Mouse (Mus musculus) CH12.LX (cell line): Measurements from ENCODE around the gene Antxrl. TPM values are rescaled to one million over a fixed set of nuclear protein-coding genes. Genes with fewer than 3 reads are reported as not detected.

Experiments
- DNase-seq: peaks from one replicate; pipeline ENCODE4 v3.0.0-alpha.2; 2013; ENCODE audit errors: extremely low read depth
- H3K27ac ChIP-seq: 2 replicates; pipeline ENCODE4 v1.5.1; 2012; ENCODE audit warnings: low read depth, mild to moderate bottlenecking, control low read depth, moderate library complexity; ENCODE audit not compliant: insufficient read depth
- H3K27me3 ChIP-seq: replicated peaks from 2 replicates; pipeline ENCODE3; 2012; ENCODE audit warnings: inconsistent platforms
- H3K36me3 ChIP-seq, 2 experiments: replicated peaks in 1 of 2; 2 replicates each; pipeline versions ENCODE3 to v1.6.1; 2012; ENCODE audit warnings: inconsistent platforms in 1 of 2, low read length in 1 of 2, mild to moderate bottlenecking in 1 of 2, mixed read lengths in 1 of 2, moderate library complexity in 1 of 2; ENCODE audit not compliant: control insufficient read depth in 1 of 2, insufficient read depth in 1 of 2
- H3K4me1 ChIP-seq, 2 experiments: 2 replicates each; pipeline ENCODE4 v1.6.1; 2012; ENCODE audit warnings: inconsistent platforms in 1 of 2, moderate library complexity in 1 of 2; ENCODE audit not compliant: insufficient read depth in 2 of 2, control insufficient read depth in 1 of 2
- H3K4me2 ChIP-seq: 2 replicates; pipeline ENCODE4 v1.6.1; 2012; ENCODE audit warnings: low read depth, mild to moderate bottlenecking, control low read depth; ENCODE audit not compliant: poor library complexity, insufficient read depth, severe bottlenecking
- H3K4me3 ChIP-seq, 3 experiments: fragments of 150-350 bp in 1 of 3; sonication (generic) in 1 of 3; replicated peaks in 1 of 3; 2 replicates each; pipeline versions ENCODE3 to v1.5.1; 2011 to 2012; ENCODE audit warnings: low read depth in 2 of 3, low read length in 2 of 3, mild to moderate bottlenecking in 2 of 3, moderate library complexity in 2 of 3, control low read depth in 1 of 3, improper control_type of control experiment in 1 of 3, inconsistent platforms in 1 of 3, mixed read lengths in 1 of 3; ENCODE audit not compliant: poor library complexity in 1 of 3
- H3K79me2 ChIP-seq: replicated peaks from 2 replicates; pipeline ENCODE4 v1.6.1; 2012; ENCODE audit warnings: mild to moderate bottlenecking, moderate library complexity; ENCODE audit not compliant: control insufficient read depth, poor library complexity, insufficient read depth, severe bottlenecking; ENCODE audit errors: extremely low read depth
- H3K9ac ChIP-seq: 2 replicates; pipeline ENCODE4 v1.6.1; 2012; ENCODE audit warnings: low read depth, mild to moderate bottlenecking, control low read depth, moderate library complexity; ENCODE audit not compliant: insufficient read depth
- H3K9me3 ChIP-seq: replicated peaks from 2 replicates; pipeline ENCODE3; 2012; ENCODE audit warnings: low read length, inconsistent platforms, mixed read lengths
- BHLHE40 ChIP-seq: IDR thresholded peaks from 2 replicates; pipeline ENCODE4 v1.6.1; 2011; ENCODE audit warnings: mild to moderate bottlenecking, low read depth, low read length, improper control_type of control experiment
- CHD1 ChIP-seq: IDR thresholded peaks from 2 replicates; pipeline ENCODE4 v1.6.1; 2012; ENCODE audit warnings: low read depth, low read length, improper control_type of control experiment, inconsistent platforms
- CTCF ChIP-seq, 2 experiments: IDR thresholded peaks in 1 of 2; conservative IDR thresholded peaks in 1 of 2; 2 replicates each; pipeline ENCODE4 v1.5.1; 2011 to 2012; ENCODE audit warnings: low read depth in 2 of 2, low read length in 2 of 2, improper control_type of control experiment in 1 of 2, inconsistent platforms in 1 of 2, mild to moderate bottlenecking in 1 of 2, moderate library complexity in 1 of 2
- E2F4 ChIP-seq: IDR thresholded peaks from 2 replicates; pipeline ENCODE4 v1.6.1; 2011; ENCODE audit warnings: low read depth, low read length, improper control_type of control experiment; ENCODE audit not compliant: insufficient replicate concordance
- GABPA ChIP-seq: IDR thresholded peaks from 2 replicates; pipeline ENCODE4 v1.6.1; 2012; ENCODE audit warnings: low read depth, low read length, improper control_type of control experiment, inconsistent platforms; ENCODE audit not compliant: insufficient replicate concordance
- JUN ChIP-seq: IDR thresholded peaks from 2 replicates; pipeline ENCODE4 v1.6.1; 2011; ENCODE audit warnings: low read depth, mild to moderate bottlenecking, low read length, improper control_type of control experiment, moderate library complexity; ENCODE audit not compliant: insufficient read depth
- MAFK ChIP-seq: IDR thresholded peaks from 2 replicates; pipeline ENCODE4 v1.6.1; 2011; ENCODE audit warnings: low read length, improper control_type of control experiment; ENCODE audit not compliant: insufficient replicate concordance
- MAX ChIP-seq: IDR thresholded peaks from 2 replicates; pipeline ENCODE4 v1.6.1; 2011; ENCODE audit warnings: low read length, improper control_type of control experiment
- MAZ ChIP-seq: IDR thresholded peaks from 2 replicates; pipeline ENCODE4 v1.6.1; 2012; ENCODE audit warnings: low read depth, mild to moderate bottlenecking, inconsistent platforms, low read length, improper control_type of control experiment, moderate library complexity
- MYC ChIP-seq: IDR thresholded peaks from 2 replicates; pipeline ENCODE4 v1.6.1; 2011; ENCODE audit warnings: low read depth, mild to moderate bottlenecking, improper control_type of control experiment, low read length
- NELFE ChIP-seq: IDR thresholded peaks from 2 replicates; pipeline ENCODE4 v1.6.1; 2011; ENCODE audit warnings: low read depth, low read length, improper control_type of control experiment
- POLR2AphosphoS2 ChIP-seq: IDR thresholded peaks from 2 replicates; pipeline ENCODE4 v1.6.1; 2011; ENCODE audit warnings: low read depth, low read length, improper control_type of control experiment
- RAD21 ChIP-seq: IDR thresholded peaks from 2 replicates; pipeline ENCODE4 v1.6.1; 2011; ENCODE audit warnings: low read depth, mild to moderate bottlenecking, low read length, improper control_type of control experiment, moderate library complexity
- RCOR1 ChIP-seq: conservative IDR thresholded peaks from 2 replicates; pipeline ENCODE4 v1.6.1; 2012; ENCODE audit warnings: low read depth, mild to moderate bottlenecking, inconsistent platforms, low read length, improper control_type of control experiment
- SIN3A ChIP-seq: IDR thresholded peaks from 2 replicates; pipeline ENCODE4 v1.6.1; 2012; ENCODE audit warnings: low read length, improper control_type of control experiment, inconsistent platforms
- SMC3 ChIP-seq: IDR thresholded peaks from 2 replicates; pipeline ENCODE4 v1.6.1; 2011; ENCODE audit warnings: low read depth, low read length, improper control_type of control experiment
- TBP ChIP-seq: conservative IDR thresholded peaks from 2 replicates; pipeline ENCODE4 v1.6.1; 2011; ENCODE audit warnings: low read depth, low read length, improper control_type of control experiment
- UBTF ChIP-seq: IDR thresholded peaks from 2 replicates; pipeline ENCODE4 v1.6.1; 2012; ENCODE audit warnings: low read depth, mild to moderate bottlenecking, inconsistent platforms, low read length, improper control_type of control experiment, moderate library complexity
- USF1 ChIP-seq: IDR thresholded peaks from 2 replicates; pipeline ENCODE4 v1.6.1; 2014; ENCODE audit warnings: low read depth, mild to moderate bottlenecking, inconsistent platforms, low read length, improper control_type of control experiment
- ZKSCAN1 ChIP-seq: IDR thresholded peaks from 2 replicates; pipeline ENCODE4 v1.6.1; 2012; ENCODE audit warnings: low read depth, inconsistent platforms, low read length, improper control_type of control experiment, borderline replicate concordance
- ZMIZ1 ChIP-seq: IDR thresholded peaks from 2 replicates; pipeline ENCODE4 v1.6.1; 2012; ENCODE audit warnings: low read depth, mild to moderate bottlenecking, inconsistent platforms, low read length, improper control_type of control experiment
- ZNF384 ChIP-seq: IDR thresholded peaks from 2 replicates; pipeline ENCODE4 v1.6.1; 2012; ENCODE audit warnings: low read depth, low read length, improper control_type of control experiment, inconsistent platforms
- dilution Hi-C: fragments of 300-500 bp; cut with MboI; formaldehyde crosslinking; loops from 2 replicates; pipeline ENCODE4 v1.14.3; 2020; ENCODE audit warnings: low sequenced_read_pairs; ENCODE audit not compliant: extremely low pct_unique_long_range_greater_than_20kb, extremely low pct_ligation_motif_present
- in situ Hi-C: fragments of 300-500 bp; cut with MboI; formaldehyde crosslinking; loops from 3 replicates; pipeline ENCODE4 v1.14.3; 2019; ENCODE audit warnings: low sequenced_read_pairs, low pct_ligation_motif_present, low pct_unique_long_range_greater_than_20kb, mixed read lengths
- polyA plus RNA-seq: library from polyadenylated mRNA; unstranded; fragments of >175 nt; gene quantifications from 2 replicates; pipeline ENCODE4 v1.2.1, GENCODE M21; 2012; ENCODE audit warnings: low read depth; ENCODE audit not compliant: insufficient read length
- total RNA-seq, 2 experiments: library from RNA; depleted of rRNA; stranded (reverse); fragments of 300-350 nt in 1 of 2; fragments of >200 nt in 1 of 2; gene quantifications; 2 replicates each; pipeline ENCODE4 v1.2.3; 2012 to 2014

The Antxrl gene
- total RNA-seq (2012; rRNA removed) (not detected in 2 replicates), total RNA-seq (2014; rRNA removed) (not detected in 2 replicates), polyA plus RNA-seq (not detected in 2 replicates)

GRCm38 (mm10) chr14:34052516-34052915 lies at the start of gene Antxrl:
Gene Antxrl, plus strand, starts transcription at chr14:34052707.
- H3K4me1 ChIP-seq: peaks cover 0 to 6% of the 10 kb centered on the region in 2 experiments; a peak in 2 of 4 replicates
- no peak within 1 kb of the TSS for H3K4me2 ChIP-seq
- in situ Hi-C loops (no loop called here), dilution Hi-C loops (no loop called here)
- no peak within 1 kb of the TSS for H3K4me3 ChIP-seq
- no peaks in the 10 kb centered on the region for H3K36me3 ChIP-seq
- TF ChIP-seq RAD21 (no peak), JUN (no peak), UBTF (no peak), ZKSCAN1 (no peak), E2F4 (no peak), POLR2AphosphoS2 (no peak), USF1 (no peak)
- no peak within 1 kb of the TSS for H3K9ac ChIP-seq
- no peak within 1 kb of the TSS for H3K27ac ChIP-seq
- no peaks in the 10 kb centered on the region for H3K9me3 ChIP-seq
- no peaks in the 10 kb centered on the region for H3K27me3 ChIP-seq
- DNase-seq: no peak
- H3K79me2 ChIP-seq: no peaks in the 10 kb centered on the region

- Histone ChIP-seq H3K9me3 (no peaks in the 10 kb centered on the region), H3K9ac (no peak within 1 kb of the TSS), H3K36me3 (no peaks in the 10 kb centered on the region), H3K4me2 (no peak within 1 kb of the TSS), H3K27ac (no peak within 1 kb of the TSS), H3K27me3 (no peaks in the 10 kb centered on the region), H3K4me3 (no peak within 1 kb of the TSS), H3K4me1 (peaks cover 0 to 5% of the 10 kb centered on the region in 2 experiments; a peak in 1 of 4 replicates), H3K79me2 (no peaks in the 10 kb centered on the region)
- TF ChIP-seq GABPA: no peak
- no peak for TF ChIP-seq ZMIZ1
- dilution Hi-C loops (no loop called here), in situ Hi-C loops (no loop called here)
- DNase-seq: no peak
Measured at GRCm38 (mm10) chr14:34015063-34015462, 37.4 kb upstream of the Antxrl start, which contains the start of gene Gm30083. Gene Gm30083, minus strand, starts transcription at chr14:34015182.

- in situ Hi-C loops: no loop called here
- DNase-seq: no peak
- Histone ChIP-seq H3K27me3 (no peaks in the 10 kb centered on the region), H3K36me3 (no peaks in the 10 kb centered on the region), H3K27ac (no peak within 1 kb of the TSS), H3K4me1 (peaks cover 0 to 5% of the 10 kb centered on the region in 2 experiments; a peak in 1 of 4 replicates), H3K9ac (no peak within 1 kb of the TSS), H3K79me2 (no peaks in the 10 kb centered on the region), H3K4me2 (no peak within 1 kb of the TSS), H3K9me3 (no peaks in the 10 kb centered on the region), H3K4me3 (no peak within 1 kb of the TSS)
- dilution Hi-C loops: no loop called here
- TF ChIP-seq ZKSCAN1: no peak
- no peak for TF ChIP-seq TBP
- no peak for TF ChIP-seq MYC
- no peak for TF ChIP-seq MAFK
- no peak for TF ChIP-seq MAZ
- TF ChIP-seq ZMIZ1: no peak
- TF ChIP-seq ZNF384: no peak
- no peak for TF ChIP-seq NELFE
- no peak for TF ChIP-seq SMC3
- no peak for TF ChIP-seq BHLHE40
- TF ChIP-seq MAX: no peak
- TF ChIP-seq USF1: no peak
- TF ChIP-seq CTCF (conservative IDR thresholded peaks at IDR 0.05 in 1 of 2, IDR thresholded peaks at IDR 0.05 in 1 of 2; ENCODE audit: low read depth in 2 of 2, low read length in 2 of 2): no peak
- TF ChIP-seq SIN3A: no peak
- no peak for TF ChIP-seq UBTF
- TF ChIP-seq CHD1: no peak
- no peak for TF ChIP-seq RCOR1
Measured at GRCm38 (mm10) chr14:34016381-34016780, 36.1 kb upstream of the Antxrl start, which contains the start of gene Gm5460. Gene Gm5460, plus strand, starts transcription at chr14:34016758.
